Mouse (Mus musculus): ENCODE results near the gene Prdx6. TPM values are rescaled to one million over a fixed set of nuclear protein-coding genes. Genes with fewer than 3 reads are reported as not detected.

Prdx6 gene
- polyA plus RNA-seq (2016; fragmentation: Nextera tagmentation; extraction: Ambion mirVana), result 537 and 587 TPM in 2 replicates

- Histone ChIP-seq H3K4me3 (peak within 1 kb of the TSS; percentile 90), H3K36me3 (peaks cover 15% of the 10 kb centered on the region), H3K27ac (peak within 1 kb of the TSS; percentile 97), H3K4me1 (peaks cover 31% of the 10 kb centered on the region), H3K9me3 (no peaks in the 10 kb centered on the region), H3K27me3 (ENCODE audit: insufficient read depth, poor library complexity, severe bottlenecking) (no peaks in the 10 kb centered on the region)
- DNase-seq (ENCODE audit: low spot score), result peak; percentile 96
- under 1% methylated on average over 66 of the region's 66 CpGs for WGBS
These were observed at the start of gene Prdx6 for GRCm38 (mm10) chr1:161250604-161251416. TSS of gene Prdx6 (minus strand) at chr1:161251219.

GRCm38 (mm10) chr1:161288256-161288655, 37.2 kb upstream of the Prdx6 start:
- Histone ChIP-seq H3K4me1 (no peaks in the 10 kb centered on the region), H3K27me3 (ENCODE audit: insufficient read depth, poor library complexity, severe bottlenecking) (no peaks in the 10 kb centered on the region), H3K36me3 (no peaks in the 10 kb centered on the region), H3K9me3 (0 out of 2 replicates have a peak, but pooled peaks cover 5% of the 10 kb centered on the region), H3K27ac (no peak overlapping the region), H3K4me3 (no peak overlapping the region)
- WGBS, result 40% methylated on average over 12 of the region's 12 CpGs
- no peak for DNase-seq (ENCODE audit: low spot score)

- DNase-seq (ENCODE audit: low spot score), result peak; percentile 83
- Histone ChIP-seq H3K36me3 (no peaks in the 10 kb centered on the region), H3K27ac (no peak overlapping the region), H3K27me3 (ENCODE audit: insufficient read depth, poor library complexity, severe bottlenecking) (no peaks in the 10 kb centered on the region), H3K4me3 (no peak overlapping the region), H3K9me3 (0 out of 2 replicates have a peak, but pooled peaks cover 5% of the 10 kb centered on the region), H3K4me1 (no peaks in the 10 kb centered on the region)
- WGBS, result 24% methylated on average over 11 of the region's 11 CpGs
These were observed 35.8 kb upstream of the Prdx6 start for GRCm38 (mm10) chr1:161286726-161287310.

- 67% methylated on average over 3 of the region's 3 CpGs for WGBS
- no peak for DNase-seq (ENCODE audit: low spot score)
These were observed 30.2 kb upstream of the Prdx6 start for GRCm38 (mm10) chr1:161281054-161281688.

GRCm38 (mm10) chr1:161279244-161279908, 28.4 kb upstream of the Prdx6 start:
- Histone ChIP-seq H3K9me3 (no peaks in the 10 kb centered on the region), H3K4me3 (no peak overlapping the region), H3K27ac (no peak overlapping the region), H3K36me3 (no peaks in the 10 kb centered on the region), H3K4me1 (no peaks in the 10 kb centered on the region), H3K27me3 (ENCODE audit: insufficient read depth, poor library complexity, severe bottlenecking) (no peaks in the 10 kb centered on the region)
- no peak for DNase-seq (ENCODE audit: low spot score)
- WGBS, result 43% methylated on average over 6 of the region's 6 CpGs

More at GRCm38 (mm10) chr1:161281054-161281688, 30.2 kb upstream of the Prdx6 start:
- Histone ChIP-seq H3K4me3 (no peak overlapping the region), H3K27me3 (ENCODE audit: insufficient read depth, poor library complexity, severe bottlenecking) (no peaks in the 10 kb centered on the region), H3K9me3 (no peaks in the 10 kb centered on the region), H3K4me1 (no peaks in the 10 kb centered on the region), H3K36me3 (no peaks in the 10 kb centered on the region), H3K27ac (no peak overlapping the region)

- Histone ChIP-seq H3K27ac (no peak overlapping the region), H3K4me1 (0 out of 2 replicates have a peak, but pooled peaks cover 4% of the 10 kb centered on the region), H3K27me3 (ENCODE audit: insufficient read depth, poor library complexity, severe bottlenecking) (no peaks in the 10 kb centered on the region), H3K9me3 (no peaks in the 10 kb centered on the region), H3K36me3 (no peaks in the 10 kb centered on the region), H3K4me3 (no peak overlapping the region)
- WGBS, result 68% methylated on average over 1 of the region's 1 CpGs
- no peak for DNase-seq (ENCODE audit: low spot score)
These were observed 22.5 kb upstream of the Prdx6 start for GRCm38 (mm10) chr1:161273486-161273885.

- Histone ChIP-seq H3K4me1 (0 out of 2 replicates have a peak, but pooled peaks cover 4% of the 10 kb centered on the region), H3K27me3 (ENCODE audit: insufficient read depth, poor library complexity, severe bottlenecking) (no peaks in the 10 kb centered on the region), H3K27ac (no peak overlapping the region), H3K36me3 (no peaks in the 10 kb centered on the region), H3K4me3 (no peak overlapping the region), H3K9me3 (no peaks in the 10 kb centered on the region)
- DNase-seq (ENCODE audit: low spot score), result no peak
- 49% methylated on average over 2 of the region's 2 CpGs for WGBS
These were observed 20.4 kb upstream of the Prdx6 start for GRCm38 (mm10) chr1:161271461-161271810.

GRCm38 (mm10) chr1:161270776-161271460, 19.9 kb upstream of the Prdx6 start:
- Histone ChIP-seq H3K9me3 (no peaks in the 10 kb centered on the region), H3K27me3 (ENCODE audit: insufficient read depth, poor library complexity, severe bottlenecking) (no peaks in the 10 kb centered on the region), H3K36me3 (no peaks in the 10 kb centered on the region), H3K27ac (no peak overlapping the region), H3K4me1 (0 out of 2 replicates have a peak, but pooled peaks cover 4% of the 10 kb centered on the region), H3K4me3 (no peak overlapping the region)
- WGBS, result 83% methylated on average over 4 of the region's 4 CpGs
- no peak for DNase-seq (ENCODE audit: low spot score)

GRCm38 (mm10) chr1:161269346-161269745, 18.3 kb upstream of the Prdx6 start:
- no peak for DNase-seq (ENCODE audit: low spot score)
- Histone ChIP-seq H3K27ac (peak overlapping the region; percentile 29; the same call in 1 of the 2 replicates), H3K4me1 (0 out of 2 replicates have a peak, but pooled peaks cover 4% of the 10 kb centered on the region), H3K27me3 (ENCODE audit: insufficient read depth, poor library complexity, severe bottlenecking) (no peaks in the 10 kb centered on the region), H3K36me3 (no peaks in the 10 kb centered on the region), H3K9me3 (no peaks in the 10 kb centered on the region), H3K4me3 (no peak overlapping the region)
- 77% methylated on average over 4 of the region's 4 CpGs for WGBS

- H3K27ac ChIP-seq, result peak overlapping the region; percentile 29; the same call in 1 of the 2 replicates
- WGBS, result 36% methylated on average over 5 of the region's 5 CpGs
- H3K9me3 ChIP-seq, result no peaks in the 10 kb centered on the region
- H3K27me3 ChIP-seq (ENCODE audit: insufficient read depth, poor library complexity, severe bottlenecking), result no peaks in the 10 kb centered on the region
- DNase-seq (ENCODE audit: low spot score), result no peak
- H3K36me3 ChIP-seq, result no peaks in the 10 kb centered on the region
- H3K4me3 ChIP-seq, result no peak overlapping the region
- 0 out of 2 replicates have a peak, but pooled peaks cover 4% of the 10 kb centered on the region for H3K4me1 ChIP-seq
These were observed 17.9 kb upstream of the Prdx6 start for GRCm38 (mm10) chr1:161268884-161269283.

GRCm38 (mm10) chr1:161268116-161268515, 17.1 kb upstream of the Prdx6 start:
- Histone ChIP-seq H3K4me1 (0 out of 2 replicates have a peak, but pooled peaks cover 4% of the 10 kb centered on the region), H3K9me3 (no peaks in the 10 kb centered on the region), H3K27ac (no peak overlapping the region), H3K4me3 (no peak overlapping the region), H3K27me3 (ENCODE audit: insufficient read depth, poor library complexity, severe bottlenecking) (no peaks in the 10 kb centered on the region), H3K36me3 (no peaks in the 10 kb centered on the region)
- 71% methylated on average over 7 of the region's 7 CpGs for WGBS
- DNase-seq (ENCODE audit: low spot score), result no peak

GRCm38 (mm10) chr1:161264961-161265360, 13.9 kb upstream of the Prdx6 start:
- WGBS, result 83% methylated on average over 5 of the region's 5 CpGs
- no peak overlapping the region for H3K27ac ChIP-seq
- no peak for DNase-seq (ENCODE audit: low spot score)

More at GRCm38 (mm10) chr1:161264961-161265360, 13.9 kb upstream of the Prdx6 start:
- H3K9me3 ChIP-seq, result no peaks in the 10 kb centered on the region
- 0 out of 2 replicates have a peak, but pooled peaks cover 4% of the 10 kb centered on the region for H3K4me1 ChIP-seq
- no peaks in the 10 kb centered on the region for H3K36me3 ChIP-seq
- H3K4me3 ChIP-seq, result no peak overlapping the region
- no peaks in the 10 kb centered on the region for H3K27me3 ChIP-seq (ENCODE audit: insufficient read depth, poor library complexity, severe bottlenecking)
